Mouse (Mus musculus): Measurements from ENCODE around the gene Nr2c1.

Gene Nr2c1

GRCm38 (mm10) chr10:94140227-94140931 lies 7.4 kb upstream of the Nr2c1 start:
- DNase-seq = no peak

DNA sequence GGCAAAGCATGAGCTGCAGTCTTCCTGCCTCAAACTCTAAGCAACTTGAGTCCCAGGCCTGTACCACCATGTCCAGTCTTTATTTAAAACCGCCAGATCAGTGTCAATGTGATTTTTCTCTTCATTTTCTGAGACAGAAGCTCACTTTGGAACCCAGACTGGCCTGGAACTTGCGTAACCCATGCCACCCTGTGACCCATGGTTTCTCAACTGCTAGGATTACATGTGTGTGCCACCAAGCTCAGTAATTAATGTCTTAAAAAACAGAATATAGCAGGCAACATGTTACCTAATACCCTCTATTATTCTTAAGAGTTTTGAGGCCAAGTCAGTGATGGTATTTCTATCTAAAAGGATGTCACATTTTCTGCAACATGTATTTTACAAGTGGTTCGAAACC lies 5.4 kb upstream of the Nr2c1 start:
- no peak for DNase-seq

DNA sequence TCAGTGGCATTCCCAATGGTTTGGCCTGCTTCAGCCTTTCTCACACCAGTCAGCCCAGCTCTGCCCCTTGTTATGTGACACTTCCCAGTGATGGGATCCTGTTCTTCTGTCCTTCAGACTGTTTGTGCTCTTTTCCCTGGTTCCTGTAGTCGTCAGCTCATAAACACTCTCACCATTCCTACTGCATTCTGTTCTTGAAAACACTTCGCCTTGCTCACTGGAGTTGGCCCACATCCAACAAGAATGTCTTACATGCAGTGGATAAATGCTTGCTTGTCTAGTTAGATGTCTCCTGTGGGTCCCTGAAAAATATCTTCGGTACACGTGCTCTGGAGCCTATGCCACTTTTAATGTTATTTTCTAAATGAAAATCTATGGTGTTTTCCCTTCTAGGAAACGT lies 3.2 kb upstream of the Nr2c1 start:
- no peak for DNase-seq

DNA sequence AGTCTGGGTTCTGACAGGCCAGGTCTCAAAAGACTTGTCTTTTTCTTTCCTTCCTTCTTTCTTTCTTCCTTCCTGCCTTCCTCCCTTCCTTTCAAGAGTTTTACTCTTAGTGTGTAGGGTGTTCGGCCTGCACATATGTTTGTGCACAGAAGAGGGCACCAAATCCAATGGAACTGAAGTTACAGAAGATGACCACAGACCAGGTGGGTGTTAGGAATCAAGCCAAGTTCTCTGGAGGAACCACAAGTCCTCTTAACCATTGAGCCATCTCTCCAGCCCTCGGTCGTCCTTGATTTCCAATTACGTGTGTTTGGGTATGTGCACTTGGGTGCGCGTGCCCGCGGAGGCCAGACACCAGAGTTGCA lies 450 bp upstream of the Nr2c1 start:
- DNase-seq = no peak

- no peak for DNase-seq
These were observed 3.7 kb downstream of the Nr2c1 start for GRCm38 (mm10) chr10:94151488-94151887.

GRCm38 (mm10) chr10:94153841-94154240 lies 6.0 kb downstream of the Nr2c1 start:
- DNase-seq = no peak

DNA sequence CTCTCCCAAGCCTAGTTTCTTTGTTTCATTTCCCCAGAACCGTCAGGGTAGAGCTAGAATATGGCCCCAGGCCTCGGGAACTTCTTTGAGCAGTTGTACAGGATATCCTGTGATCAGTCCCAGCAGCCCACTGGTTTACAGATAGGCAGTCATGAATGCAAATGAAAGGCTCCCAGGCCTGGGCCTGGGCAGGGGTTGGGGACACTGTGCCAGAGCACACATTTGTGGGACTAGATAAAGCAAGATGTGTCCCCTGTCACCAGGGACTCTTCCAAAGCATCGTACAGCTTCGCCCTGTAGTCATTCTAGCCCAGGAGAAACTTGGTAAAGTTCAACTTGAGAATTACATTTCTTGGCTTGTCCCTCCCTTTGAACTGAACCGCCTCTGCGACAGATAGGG lies 11.1 kb downstream of the Nr2c1 start:
- DNase-seq = no peak

DNA sequence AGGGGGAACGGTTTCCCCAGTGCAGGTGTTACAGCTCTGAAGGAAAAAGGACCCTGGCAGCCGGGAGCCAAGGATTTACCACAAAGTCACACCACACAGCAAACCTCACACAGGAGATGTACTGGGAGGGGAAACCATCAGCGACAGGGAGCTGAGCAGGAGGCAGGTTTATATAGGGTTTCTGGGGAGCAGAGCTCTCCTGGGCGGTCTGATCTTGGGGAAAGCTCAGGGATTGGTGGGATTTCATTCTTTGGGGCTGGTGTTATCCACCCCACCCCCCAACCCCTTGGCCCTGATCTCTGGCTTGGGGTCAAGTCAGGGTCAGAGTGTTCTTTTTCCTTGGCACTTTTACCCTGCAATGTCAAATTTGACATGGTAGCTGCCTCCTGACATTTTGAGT lies 11.6 kb downstream of the Nr2c1 start:
- no peak for DNase-seq

GRCm38 (mm10) chr10:94161051-94161765 lies 13.4 kb downstream of the Nr2c1 start:
- DNase-seq = no peak

- DNase-seq = no peak
These were observed 14.2 kb downstream of the Nr2c1 start for GRCm38 (mm10) chr10:94162031-94162430.

DNA sequence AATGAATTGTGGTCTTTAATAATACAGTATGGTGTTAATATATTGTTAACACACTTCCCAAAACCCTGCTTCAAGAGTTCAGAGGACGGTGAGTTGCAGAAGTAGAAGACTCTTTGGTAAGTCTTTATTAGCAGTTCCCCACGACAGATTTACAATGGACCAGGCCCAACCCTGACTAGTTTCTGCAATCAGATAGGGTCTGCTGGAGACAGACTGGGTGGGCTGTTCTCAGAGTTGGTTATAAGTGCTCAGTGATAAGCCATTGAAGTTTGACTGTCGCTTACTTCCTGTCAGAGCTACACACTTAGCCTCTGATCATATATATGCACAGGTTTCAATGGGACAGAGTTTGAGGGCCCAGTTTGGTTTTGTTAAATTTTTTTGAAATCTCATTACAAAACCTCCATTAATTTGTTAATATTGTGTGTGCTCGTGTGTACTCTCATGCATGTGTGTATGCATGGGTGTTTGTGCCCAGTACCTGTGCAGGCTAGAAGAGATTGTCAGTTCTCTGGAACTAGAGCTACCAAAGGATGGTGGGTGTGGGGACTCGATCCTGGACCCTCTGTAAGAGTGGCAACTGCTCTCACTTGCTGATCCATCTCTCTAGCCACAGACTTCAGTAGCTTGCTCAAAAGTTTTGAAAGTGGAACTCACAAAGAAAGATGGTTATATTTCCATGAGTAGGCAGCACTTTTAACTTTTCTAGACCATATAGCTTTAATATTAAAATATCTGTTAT lies 16.5 kb downstream of the Nr2c1 start:
- no peak for DNase-seq

GRCm38 (mm10) chr10:94165426-94165825 lies 17.6 kb downstream of the Nr2c1 start:
- no peak for DNase-seq

DNA sequence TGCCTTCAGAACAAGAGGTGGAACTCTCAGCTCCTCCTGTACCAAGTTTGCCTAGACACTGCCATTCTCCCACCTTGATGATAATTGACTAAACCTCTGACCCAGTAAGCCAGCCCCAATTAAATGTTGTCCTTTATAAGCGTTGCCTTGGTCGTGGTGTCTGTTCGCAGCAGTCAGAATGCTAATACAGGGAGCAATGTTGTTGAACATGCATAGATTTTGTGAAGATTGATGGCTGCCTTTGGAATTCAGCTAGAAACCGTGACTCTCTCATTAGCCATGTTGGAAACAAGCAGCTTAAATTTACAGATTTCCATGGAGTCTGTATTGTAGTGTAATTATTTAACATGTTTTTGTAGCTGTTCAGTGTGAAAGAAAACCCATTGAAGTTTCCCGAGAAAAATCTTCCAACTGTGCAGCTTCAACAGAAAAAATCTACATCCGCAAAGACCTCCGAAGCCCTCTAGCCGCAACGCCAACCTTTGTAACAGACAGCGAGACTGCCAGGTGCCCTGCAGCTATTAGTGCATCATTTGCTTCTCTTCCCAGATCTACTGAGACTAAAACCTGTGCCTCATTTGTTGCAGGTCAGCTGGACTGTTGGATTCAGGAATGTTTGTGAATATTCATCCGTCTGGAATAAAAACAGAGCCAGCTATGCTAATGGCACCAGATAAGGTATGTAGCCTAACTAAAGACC lies 19.4 kb downstream of the Nr2c1 start:
- DNase-seq = no peak

DNA sequence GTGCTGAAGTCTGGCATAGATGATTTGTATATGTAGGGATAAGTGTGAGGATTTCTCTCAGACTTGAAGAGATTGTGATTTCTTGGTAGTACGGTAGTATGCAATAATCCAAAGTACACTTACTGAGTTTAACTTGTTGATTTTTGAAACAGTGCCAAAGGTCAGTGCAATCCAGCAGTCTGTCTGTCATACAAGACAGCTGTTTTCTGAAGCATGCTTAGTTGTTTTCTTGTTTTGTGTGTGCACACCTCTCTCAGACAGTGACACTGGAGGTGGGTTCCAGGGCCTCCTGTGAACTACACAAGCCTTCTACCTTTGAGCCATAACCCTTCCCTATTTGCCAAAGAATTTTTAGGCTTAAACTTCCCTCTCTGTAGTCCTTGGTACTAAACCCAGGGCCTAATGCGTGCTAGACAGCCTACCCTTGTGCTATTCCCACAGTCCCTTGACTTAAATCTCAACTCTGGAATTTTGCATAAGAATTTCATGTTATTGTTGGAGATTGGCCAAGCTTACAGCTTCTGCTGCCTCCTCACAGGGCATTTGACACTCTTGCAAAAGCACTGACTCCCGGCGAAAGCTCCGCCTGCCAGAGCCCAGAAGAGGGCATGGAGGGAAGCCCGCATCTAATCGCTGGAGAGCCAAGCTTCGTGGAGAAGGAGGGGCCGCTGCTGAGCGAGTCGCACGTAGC lies 23.8 kb downstream of the Nr2c1 start:
- no peak for DNase-seq

- DNase-seq = no peak
These were observed 24.3 kb downstream of the Nr2c1 start for GRCm38 (mm10) chr10:94172137-94172536.

DNA sequence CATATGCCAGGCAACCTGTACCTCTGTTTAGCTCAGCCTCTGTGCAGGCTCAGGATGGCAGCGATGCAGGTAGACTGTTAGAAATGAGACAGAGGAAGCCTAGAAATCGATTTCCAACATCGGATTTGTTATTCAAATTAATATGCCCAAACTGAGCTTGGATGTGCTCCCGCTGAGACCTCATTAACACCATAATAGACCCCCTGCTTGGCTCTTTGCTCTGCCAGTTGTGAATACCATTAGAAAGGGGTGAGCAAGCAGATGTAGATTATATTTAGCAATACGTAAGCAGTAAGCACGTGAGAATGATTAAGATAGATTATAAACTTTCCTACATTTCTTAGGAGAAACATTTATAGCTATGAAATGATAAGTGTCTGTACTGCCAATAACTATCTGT lies 24.9 kb downstream of the Nr2c1 start:
- no peak for DNase-seq

DNA sequence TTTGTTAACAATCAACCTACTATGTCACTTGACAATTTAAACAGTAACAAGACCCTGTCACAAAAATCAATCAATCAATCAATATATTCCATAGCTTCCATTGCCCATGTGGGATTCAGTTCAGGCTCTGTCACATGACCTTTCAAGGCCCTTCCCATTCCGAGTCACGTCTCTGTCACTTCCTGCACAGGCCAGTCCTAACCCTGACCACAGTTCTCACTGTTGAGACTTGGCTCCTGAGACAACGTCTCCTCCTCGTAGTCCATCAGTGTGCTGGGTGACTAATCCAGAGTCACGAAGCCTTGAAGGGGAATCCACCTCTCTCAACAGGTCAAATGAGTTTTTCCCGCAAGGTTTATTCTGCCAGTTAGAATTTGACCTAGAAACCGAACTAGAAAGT lies 26.8 kb downstream of the Nr2c1 start:
- DNase-seq = no peak

DNA sequence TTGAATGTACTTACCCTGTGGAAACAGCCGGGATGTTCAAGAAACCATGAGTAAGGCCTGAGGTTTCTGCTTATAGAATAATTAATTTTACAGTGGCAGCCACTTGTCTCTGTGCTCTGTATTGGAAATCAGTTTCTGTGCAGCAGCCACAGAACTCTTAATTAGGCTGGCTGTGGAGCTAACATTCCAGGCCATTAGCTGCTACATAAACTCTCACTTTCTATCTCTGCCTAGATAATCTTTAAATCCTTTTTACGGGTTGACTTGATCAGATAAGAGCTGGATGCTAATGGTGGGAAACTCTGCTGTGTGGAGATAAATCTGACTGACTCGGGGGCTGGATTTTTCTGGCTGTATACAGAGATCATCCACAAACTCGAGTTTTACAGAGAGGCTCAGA lies 35.4 kb downstream of the Nr2c1 start:
- DNase-seq = no peak

DNA sequence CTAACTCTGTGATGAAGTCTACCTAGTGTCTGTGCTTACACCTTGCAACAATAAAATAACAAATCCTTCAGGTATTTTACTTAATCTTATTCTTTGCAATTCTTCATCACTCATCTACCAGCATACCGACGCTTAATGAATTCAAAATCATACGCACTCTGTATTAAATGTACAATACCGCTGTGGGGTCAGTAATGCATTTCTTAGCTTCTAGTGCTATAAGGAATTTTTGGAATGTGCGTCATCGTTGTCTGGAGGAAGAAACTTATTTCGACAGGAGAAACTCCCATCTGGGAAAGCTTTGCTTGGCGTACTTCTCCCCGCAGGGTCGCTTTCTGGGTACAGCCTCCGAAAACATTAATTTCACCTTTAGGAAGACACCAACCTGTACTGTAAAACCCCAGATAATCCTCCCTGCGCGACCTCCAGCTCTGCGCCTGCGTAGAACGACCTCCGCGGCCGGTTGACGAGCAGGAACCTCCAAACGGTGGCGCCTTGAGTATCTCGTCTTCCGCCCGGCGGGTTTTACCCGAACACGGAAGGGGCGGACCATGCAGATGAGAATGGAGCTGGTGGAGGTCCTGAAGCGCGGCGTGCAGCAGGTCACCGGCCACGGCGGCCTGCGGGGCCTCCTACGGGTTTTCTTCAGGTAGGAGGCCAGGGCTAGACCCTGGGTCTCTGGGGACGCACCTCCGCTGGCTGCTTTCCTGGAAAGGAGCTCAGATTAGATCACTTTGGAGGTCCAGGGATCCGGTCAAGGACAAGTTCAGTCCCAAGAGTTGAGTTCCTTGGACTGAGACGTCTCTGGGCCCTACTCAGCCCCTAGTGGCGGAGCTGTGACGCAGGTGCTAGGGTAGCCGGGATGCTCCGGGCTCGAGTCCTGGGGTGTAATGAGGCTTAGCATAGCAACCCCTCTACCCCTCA lies 50.9 kb downstream of the Nr2c1 start, which contains the start of gene Ndufa12:
Gene Ndufa12, plus strand, starts transcription at position 239 of the 924 bp plus-strand sequence.
- DNase-seq = peak; percentile 93

DNA sequence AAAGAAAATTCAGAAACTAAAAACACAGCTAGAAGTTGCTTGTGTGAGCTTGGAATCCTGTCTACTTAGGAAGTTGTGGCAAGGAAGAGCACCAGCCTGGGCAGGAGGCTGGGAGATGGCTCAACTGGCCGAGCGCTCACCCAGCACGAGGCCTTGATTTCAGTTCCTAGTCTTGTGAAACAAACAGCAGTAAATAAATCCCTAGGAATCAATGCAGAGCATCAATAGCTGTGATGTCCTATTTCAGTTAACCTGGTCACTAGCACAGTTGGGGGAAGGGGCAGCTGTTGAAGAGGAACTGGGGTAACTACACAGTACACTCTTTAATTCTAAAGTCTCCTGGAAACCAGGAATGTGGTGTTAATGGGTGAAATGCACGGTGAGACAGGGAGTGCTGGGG lies 57.1 kb downstream of the Nr2c1 start:
- DNase-seq = no peak
